Mouse (Mus musculus) bone marrow, adult 2 months (tissue): Measurements from ENCODE around the gene Adipoq.

ENCODE experiments used
- CTCF ChIP-seq: fragments of 200-500 bp; IDR thresholded peaks from 2 replicates; pipeline ENCODE4 v1.5.1; 2011; ENCODE audit warnings: low read length, control low read depth; ENCODE audit not compliant: control insufficient read depth, insufficient read depth
- POLR2A ChIP-seq: fragments of 200-500 bp; IDR thresholded peaks from 2 replicates; pipeline ENCODE4 v1.6.1; 2011; ENCODE audit warnings: low read depth, mild to moderate bottlenecking, control low read depth, low read length, borderline replicate concordance; ENCODE audit not compliant: control insufficient read depth

- TF ChIP-seq POLR2A: no peak
- TF ChIP-seq CTCF: no peak
Measured at GRCm38 (mm10) chr16:23124398-23124797, 21.9 kb upstream of the Adipoq start.
